Mouse (Mus musculus) G1E (cell line): Measurements from ENCODE around the gene Gm20503. TPM values are rescaled to one million over a fixed set of nuclear protein-coding genes. Genes with fewer than 3 reads are reported as not detected.

Source experiments
- ATAC-seq: 2 replicates; pipeline ENCODE4 v1.8.0; 2016; ENCODE audit warnings: mild to moderate bottlenecking; ENCODE audit not compliant: insufficient number of reproducible peaks, poor library complexity, low FRiP score, severe bottlenecking; ENCODE audit errors: extremely low read depth
- DNase-seq: peaks from one replicate; pipeline ENCODE4 v3.0.0; 2012; ENCODE audit warnings: low spot score
- H3K27me3 ChIP-seq: 2 replicates; pipeline ENCODE4 v1.6.1; 2012; ENCODE audit warnings: mild to moderate bottlenecking, low read length, inconsistent platforms; ENCODE audit not compliant: insufficient read depth
- H3K36me3 ChIP-seq: replicated peaks from 2 replicates; pipeline ENCODE3; 2012; ENCODE audit warnings: mild to moderate bottlenecking, inconsistent platforms
- H3K4me1 ChIP-seq: 2 replicates; pipeline ENCODE4 v1.6.1; 2012; ENCODE audit warnings: low read depth, low read length, inconsistent platforms, mixed read lengths; ENCODE audit not compliant: insufficient read depth
- H3K4me3 ChIP-seq: 2 replicates; pipeline ENCODE4 v1.5.1; 2012; ENCODE audit warnings: low read depth, mild to moderate bottlenecking, inconsistent platforms, low read length, moderate library complexity, mixed read lengths
- H3K9me3 ChIP-seq: replicated peaks from 2 replicates; pipeline ENCODE4 v1.6.1; 2012; ENCODE audit warnings: inconsistent platforms
- CTCF ChIP-seq: IDR thresholded peaks from 2 replicates; pipeline ENCODE4 v1.5.1; 2012; ENCODE audit warnings: low read depth, low read length, inconsistent platforms, mixed read lengths
- GATA1 ChIP-seq: IDR thresholded peaks from 2 replicates; pipeline ENCODE4 v1.6.1; 2012; ENCODE audit warnings: borderline replicate concordance, low read length, inconsistent platforms, mixed read lengths
- GATA2 ChIP-seq: IDR thresholded peaks from 2 replicates; pipeline ENCODE4 v1.6.1; 2012; ENCODE audit warnings: low read depth, low read length, inconsistent platforms, borderline replicate concordance
- POLR2AphosphoS5 ChIP-seq: IDR thresholded peaks from 2 replicates; pipeline ENCODE4 v1.6.1; 2012; ENCODE audit warnings: low read depth, low read length, inconsistent platforms; ENCODE audit not compliant: insufficient replicate concordance
- TAL1 ChIP-seq: conservative IDR thresholded peaks from 2 replicates; pipeline ENCODE4 v1.6.1; 2012; ENCODE audit warnings: low read depth, low read length, inconsistent platforms, mixed read lengths
- polyA plus RNA-seq: library from polyadenylated mRNA; stranded (reverse); fragments of >175 nt; gene quantifications from 2 replicates; pipeline ENCODE4 v1.2.3, GENCODE M21; 2012
- total RNA-seq, 2 experiments: library from RNA; stranded (forward) in 1 of 2; stranded (reverse) in 1 of 2; fragments of 200-1000 nt in 1 of 2; fragments of >200 nt in 1 of 2; fragmentation: Nextera tagmentation in 1 of 2; gene quantifications; 2 replicates each; pipeline ENCODE4 v1.2.3; 2014 to 2017

Gene Gm20503
- total and polyA plus RNA-seq, 3 experiments = not detected

DNA sequence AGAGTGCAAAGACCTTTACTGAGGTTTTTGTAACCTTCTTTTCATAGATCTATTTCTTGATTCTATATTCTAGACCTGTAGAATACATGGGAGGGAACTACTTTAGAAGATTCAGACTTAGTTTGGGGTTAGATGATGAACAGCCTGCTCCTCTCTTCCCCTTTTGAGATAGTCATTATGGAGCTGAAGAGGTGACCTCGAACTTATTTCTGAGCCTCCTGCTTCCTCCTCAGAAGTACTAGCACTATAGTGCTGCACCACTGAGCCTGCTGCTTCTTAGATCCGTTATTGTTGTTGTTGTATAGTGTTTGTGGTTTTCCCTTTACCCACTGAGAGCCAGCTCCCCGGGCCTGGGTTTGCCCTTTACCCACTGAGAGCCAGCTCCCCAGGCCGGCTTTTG lies 6.7 kb downstream of the Gm20503 start:
- no peak overlapping the region for H3K4me3 ChIP-seq
- TF ChIP-seq GATA2 (no peak), POLR2AphosphoS5 (no peak), CTCF (no peak), TAL1 (no peak), GATA1 (no peak)
- no peak for DNase-seq
- no peak for ATAC-seq
- no peaks in the 10 kb centered on the region for H3K27me3 ChIP-seq
- no peaks in the 10 kb centered on the region for H3K9me3 ChIP-seq
- peaks cover 24% of the 10 kb centered on the region for H3K36me3 ChIP-seq
- peaks cover 45% of the 10 kb centered on the region for H3K4me1 ChIP-seq

- H3K4me3 ChIP-seq = no peak overlapping the region
- peaks cover 32% of the 10 kb centered on the region for H3K4me1 ChIP-seq
- ATAC-seq (no peak), DNase-seq (no peak)
- TF ChIP-seq TAL1 (no peak), GATA1 (no peak), POLR2AphosphoS5 (no peak), GATA2 (no peak), CTCF (no peak)
- H3K36me3 ChIP-seq = peaks cover 31% of the 10 kb centered on the region
- H3K27me3 ChIP-seq = no peaks in the 10 kb centered on the region
- H3K9me3 ChIP-seq = no peaks in the 10 kb centered on the region
Measured at GRCm38 (mm10) chr4:59011446-59011845, 8.4 kb downstream of the Gm20503 start.

GRCm38 (mm10) chr4:59015181-59015580 lies 12.2 kb downstream of the Gm20503 start:
- DNase-seq = no peak
- Histone ChIP-seq H3K9me3 (no peaks in the 10 kb centered on the region), H3K27me3 (no peaks in the 10 kb centered on the region), H3K36me3 (peaks cover 54% of the 10 kb centered on the region), H3K4me1 (peaks cover 10% of the 10 kb centered on the region), H3K4me3 (no peak overlapping the region)
- no peak for ATAC-seq
- TF ChIP-seq POLR2AphosphoS5 (no peak), GATA1 (no peak), CTCF (no peak), GATA2 (no peak), TAL1 (no peak)

DNA sequence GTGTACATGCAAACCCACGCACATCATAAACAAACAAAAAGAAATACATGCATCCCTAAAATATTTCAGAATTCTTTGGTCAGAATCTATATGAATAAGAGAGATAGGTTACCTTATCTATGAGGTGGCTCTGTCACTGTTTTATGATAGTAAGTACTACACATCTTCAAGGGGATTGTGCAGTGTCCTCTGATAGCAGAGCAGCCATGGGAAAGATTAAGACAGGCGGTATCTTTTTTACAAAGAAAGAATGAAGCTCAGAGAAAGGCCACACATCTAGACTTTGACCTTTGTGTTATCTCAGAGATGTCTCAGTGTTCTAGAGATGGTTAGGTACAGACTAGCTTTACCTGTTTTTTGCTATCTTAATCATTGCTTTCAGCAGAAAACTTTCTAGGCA lies 13.9 kb downstream of the Gm20503 start:
- TF ChIP-seq GATA1 (no peak), TAL1 (no peak), CTCF (no peak), GATA2 (no peak), POLR2AphosphoS5 (no peak)
- Histone ChIP-seq H3K9me3 (no peaks in the 10 kb centered on the region), H3K4me1 (peaks cover 3% of the 10 kb centered on the region; the same call in 1 of the 2 replicates), H3K4me3 (no peak overlapping the region), H3K36me3 (peaks cover 63% of the 10 kb centered on the region), H3K27me3 (no peaks in the 10 kb centered on the region)
- ATAC-seq (no peak), DNase-seq (no peak)

DNA sequence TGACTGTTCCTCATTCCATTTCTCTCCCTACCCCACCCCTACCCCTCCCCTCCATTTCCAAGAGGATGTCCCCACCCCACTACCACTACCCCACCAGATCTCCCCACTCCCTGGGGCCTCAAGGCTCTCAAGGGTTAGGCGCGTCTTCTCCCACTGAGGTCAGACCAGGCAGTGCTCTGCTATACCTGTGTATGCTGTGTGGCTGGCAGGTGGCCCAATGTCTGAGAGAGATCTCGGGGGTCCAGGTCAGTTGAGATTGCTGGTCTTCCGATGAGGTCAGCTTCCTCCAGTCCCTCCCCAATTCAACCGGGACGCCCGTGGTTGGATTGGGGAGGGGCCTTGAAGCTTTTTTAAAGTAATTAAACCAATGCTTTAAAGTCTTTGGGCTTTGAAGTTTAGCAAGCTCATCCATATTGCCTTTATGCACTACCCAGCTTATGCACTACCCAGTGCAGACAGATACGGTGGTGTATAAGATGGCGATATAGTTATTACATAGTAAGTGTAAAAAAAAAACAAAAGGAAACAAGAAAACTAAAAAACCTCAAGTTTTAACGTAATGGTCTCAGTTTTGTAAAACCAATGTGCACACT lies 31.4 kb downstream of the Gm20503 start:
- ATAC-seq = no peak
- Histone ChIP-seq H3K4me3 (peak overlapping the region; percentile 94), H3K4me1 (peaks cover 32% of the 10 kb centered on the region), H3K9me3 (no peaks in the 10 kb centered on the region), H3K27me3 (no peaks in the 10 kb centered on the region), H3K36me3 (peaks cover 19% of the 10 kb centered on the region)
- DNase-seq = peak; percentile 6
- TF ChIP-seq GATA1 (no peak), CTCF (no peak), TAL1 (no peak), GATA2 (no peak), POLR2AphosphoS5 (no peak)

GRCm38 (mm10) chr4:59034918-59035785 lies 32.1 kb downstream of the Gm20503 start, which contains the start of gene Gng10:
Gng10 (plus strand) TSS chr4:59035088.
- ATAC-seq (peak; percentile 67), DNase-seq (peak; percentile 87)
- H3K9me3 ChIP-seq = no peaks in the 10 kb centered on the region
- TF ChIP-seq GATA2 (no peak), TAL1 (no peak), GATA1 (no peak), POLR2AphosphoS5 (no peak), CTCF (no peak)
- H3K36me3 ChIP-seq = peaks cover 26% of the 10 kb centered on the region
- H3K27me3 ChIP-seq = no peaks in the 10 kb centered on the region
- peak within 1 kb of the TSS; percentile 94 for H3K4me3 ChIP-seq
- H3K4me1 ChIP-seq = peaks cover 32% of the 10 kb centered on the region
